Mouse (Mus musculus) brain, embryonic 14.5 days (tissue): Measurements from ENCODE around the gene Pir.

ENCODE experiments used
- CTCF ChIP-seq: fragments of 200-500 bp; IDR thresholded peaks from 2 replicates; pipeline ENCODE4 v1.5.1; 2012; ENCODE audit warnings: inconsistent platforms, mild to moderate bottlenecking, moderate library complexity, borderline replicate concordance; ENCODE audit not compliant: insufficient read depth, insufficient read length; ENCODE audit errors: extremely low read depth
- POLR2A ChIP-seq: fragments of 200-500 bp; IDR thresholded peaks from 2 replicates; pipeline ENCODE4 v1.6.1; 2012; ENCODE audit warnings: mild to moderate bottlenecking, inconsistent platforms, borderline replicate concordance; ENCODE audit not compliant: poor library complexity, insufficient read depth, insufficient read length, severe bottlenecking; ENCODE audit errors: extremely low read depth

DNA sequence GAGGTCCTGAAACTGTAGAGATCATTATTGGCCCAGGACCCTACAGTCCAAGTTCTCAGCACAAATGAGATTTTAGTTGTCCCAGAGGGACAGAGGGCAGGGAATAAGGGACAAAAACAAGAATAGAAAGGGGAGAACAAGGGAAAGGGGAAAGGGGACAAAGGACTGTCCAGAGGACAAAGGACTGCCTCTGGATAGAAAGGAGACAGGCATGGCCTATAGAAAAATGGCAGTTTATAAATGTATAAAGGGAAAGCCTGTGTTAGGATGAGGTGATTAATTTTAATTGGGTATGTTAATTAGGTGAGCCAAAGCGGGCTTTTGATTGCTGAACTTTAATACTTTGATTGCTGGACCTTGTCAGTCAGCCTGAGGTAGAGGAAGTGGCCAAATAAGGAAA is 4.3 kb upstream of the Pir start:
- TF ChIP-seq POLR2A (no peak), CTCF (no peak)
